Mouse (Mus musculus) spleen, adult 10 weeks (tissue): Measurements from ENCODE around the gene Hmgcs1. TPM values are rescaled to one million over a fixed set of nuclear protein-coding genes. Genes with fewer than 3 reads are reported as not detected.

ENCODE experiments used
- polyA plus RNA-seq: library from polyadenylated mRNA; stranded (reverse); fragments of 350-450 nt; fragmentation: Illumina TruSeq; extraction: RNeasy Lipid Tissue Mini Kit (QIAGEN cat#74804); gene quantifications from one replicate; pipeline ENCODE4 v1.2.3, GENCODE M21; 2015; ENCODE audit warnings: low replicate concordance; ENCODE audit not compliant: insufficient read depth

Gene Hmgcs1
- polyA plus RNA-seq = 53.7 TPM

GRCm38 (mm10) chr13:119690039-119690728, at the start of gene Hmgcs1:
Gene Hmgcs1 (plus strand): TSS chr13:119690379.

GRCm38 (mm10) chr13:119755681-119756471, 65.7 kb downstream of the Hmgcs1 start, which contains the start of gene Nim1k:
Gene Nim1k (minus strand): TSS chr13:119755882.

Other genes starting within 250 kb of the Hmgcs1 start
- gene 4833420G17Rik, start 227.6 kb upstream of the Hmgcs1 start, polyA plus RNA-seq = 112 TPM
- gene Tmem267, start 202.3 kb upstream of the Hmgcs1 start, polyA plus RNA-seq = 12.3 TPM
- 1.2 TPM for gene 3110070M22Rik, start 202.0 kb upstream of the Hmgcs1 start, polyA plus RNA-seq
- gene Ccl28, start 66.6 kb upstream of the Hmgcs1 start, polyA plus RNA-seq = 0.23 TPM
- 0.50 TPM for gene Nim1k, start 65.5 kb downstream of the Hmgcs1 start, polyA plus RNA-seq
- gene Zfp131, start 100.5 kb downstream of the Hmgcs1 start, polyA plus RNA-seq = 70.1 TPM
- gene AF067063, start 139.8 kb downstream of the Hmgcs1 start, polyA plus RNA-seq = not detected
- 3.9 TPM for gene D13Ertd608e, start 145.6 kb downstream of the Hmgcs1 start, polyA plus RNA-seq
- not detected for gene Tcstv1, start 204.4 kb downstream of the Hmgcs1 start, polyA plus RNA-seq
- gene Gm21761, start 238.9 kb downstream of the Hmgcs1 start, polyA plus RNA-seq = 0.46 TPM